Mouse (Mus musculus): ENCODE results near the gene Sap30bp. TPM values are rescaled to one million over a fixed set of nuclear protein-coding genes. Genes with fewer than 3 reads are reported as not detected.
A peak's percentile ranks its signal among the peaks of the same experiment; 100 is the strongest.

Sap30bp gene
- total RNA-seq, 2 experiments from 2014 or later = 51.3 to 67.4 TPM

GRCm38 (mm10) chr11:115999538-116000143 lies 66.6 kb downstream of the Sap30bp start:
- intact Hi-C loops (cut with DNase I) = loop anchor here (5.0 kb wide), 1 partner anchor 62 kb away; no protein-coding TSS in a partner anchor
- DNase-seq = peak; percentile 85

GRCm38 (mm10) chr11:116000607-116001006 lies 67.5 kb downstream of the Sap30bp start:
- intact Hi-C loops (cut with DNase I) = loop anchor here (5.0 kb wide), 1 partner anchor 63 kb away; no protein-coding TSS in a partner anchor
- no peak for DNase-seq

DNA sequence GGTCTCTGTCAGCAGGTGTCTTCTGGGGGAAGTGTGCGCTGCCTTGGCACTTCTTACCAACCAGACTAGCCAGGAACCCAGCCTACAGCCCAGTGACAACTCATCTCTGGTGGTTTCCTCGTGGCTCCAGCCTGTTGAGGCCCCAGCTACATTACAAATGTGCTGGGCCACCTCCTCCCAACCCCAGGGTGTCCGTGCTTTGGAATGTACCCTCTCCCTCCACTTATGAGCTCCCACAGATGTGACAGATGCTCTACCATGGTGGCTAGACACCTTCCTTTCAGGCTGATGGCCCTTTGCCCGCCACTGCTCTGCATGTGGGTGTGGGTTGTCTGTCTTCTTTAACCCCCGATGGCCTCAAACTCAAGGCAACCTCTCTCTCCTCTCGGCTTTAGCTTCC lies 68.6 kb downstream of the Sap30bp start:
- intact Hi-C loops (cut with DNase I) = loop anchor here (5.0 kb wide), 1 partner anchor 64 kb away; no protein-coding TSS in a partner anchor
- DNase-seq = no peak

DNA sequence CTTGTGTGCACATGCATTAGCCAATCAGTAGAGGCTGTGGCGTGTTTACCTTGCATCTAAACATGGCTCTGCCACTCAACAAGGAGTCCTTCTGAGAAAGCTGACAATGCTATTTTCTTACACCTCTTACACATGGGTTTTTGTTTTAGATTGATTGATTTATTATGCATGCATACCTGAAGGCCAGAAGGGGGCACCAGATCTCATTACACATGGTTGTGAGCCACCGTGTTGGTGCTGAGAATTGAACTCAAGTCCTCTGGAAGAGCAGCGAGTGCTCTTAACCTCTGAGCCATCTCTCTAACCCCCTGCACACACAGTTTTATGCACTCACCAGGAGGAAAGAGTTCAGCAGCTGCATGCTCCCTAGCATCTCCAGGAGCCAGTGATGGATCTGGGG lies 69.8 kb downstream of the Sap30bp start:
- DNase-seq = no peak
- intact Hi-C loops (cut with DNase I) = loop anchor here (5.0 kb wide), 1 partner anchor 66 kb away; no protein-coding TSS in a partner anchor

- intact Hi-C loops (cut with DNase I) = loop anchor here (5.0 kb wide), 1 partner anchor 67 kb away; no protein-coding TSS in a partner anchor
These were observed 71.2 kb downstream of the Sap30bp start for GRCm38 (mm10) chr11:116004186-116004823.

GRCm38 (mm10) chr11:116004840-116005700 lies 72.0 kb downstream of the Sap30bp start:
- intact Hi-C loops (cut with DNase I) = loop anchor here (5.0 kb wide), 1 partner anchor 68 kb away; no protein-coding TSS in a partner anchor
- peak; percentile 72 for DNase-seq

More at GRCm38 (mm10) chr11:116004186-116004823, 71.2 kb downstream of the Sap30bp start:
- DNase-seq = no peak

DNA sequence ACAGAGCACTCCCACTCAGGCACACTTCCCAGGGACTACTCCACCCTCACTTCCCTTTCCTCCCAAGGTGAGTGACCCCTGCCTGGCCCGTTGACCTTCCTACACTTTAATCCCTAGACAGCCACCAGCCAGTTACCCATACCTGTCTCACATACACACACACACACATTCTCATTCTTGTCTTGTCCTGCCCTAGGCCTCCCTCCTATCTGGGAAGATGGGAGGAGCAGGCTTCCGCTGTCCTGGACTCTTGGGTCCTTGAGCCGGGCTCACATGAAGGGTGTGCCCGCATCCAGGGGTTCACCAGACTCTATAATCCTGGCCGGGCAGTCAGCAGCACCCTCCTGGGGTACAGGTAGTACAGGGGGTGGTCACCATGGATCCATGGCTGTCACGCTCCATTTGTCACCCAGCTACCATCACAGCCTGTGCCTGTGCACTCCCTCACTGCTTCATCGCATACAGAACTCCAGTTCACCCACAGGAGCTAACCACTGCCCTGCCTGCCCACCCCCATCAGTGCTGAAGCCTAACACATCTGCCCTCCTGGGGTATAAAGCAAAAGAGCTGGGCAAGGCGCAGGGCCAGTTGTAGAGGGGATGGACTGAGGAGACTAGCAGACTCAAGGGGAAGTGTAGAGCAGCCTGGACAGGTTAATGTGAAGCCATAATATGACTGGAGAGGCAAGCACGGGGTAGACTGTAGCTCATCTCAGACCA lies 72.8 kb downstream of the Sap30bp start:
- intact Hi-C loops (cut with DNase I) = no loop called here
- no peak for DNase-seq

GRCm38 (mm10) chr11:116007095-116007850 lies 74.2 kb downstream of the Sap30bp start:
- no peak for DNase-seq
- intact Hi-C loops (cut with DNase I) = no loop called here

- intact Hi-C loops (cut with DNase I) = no loop called here
- no peak for DNase-seq
These were observed 75.3 kb downstream of the Sap30bp start for GRCm38 (mm10) chr11:116008411-116008810.

DNA sequence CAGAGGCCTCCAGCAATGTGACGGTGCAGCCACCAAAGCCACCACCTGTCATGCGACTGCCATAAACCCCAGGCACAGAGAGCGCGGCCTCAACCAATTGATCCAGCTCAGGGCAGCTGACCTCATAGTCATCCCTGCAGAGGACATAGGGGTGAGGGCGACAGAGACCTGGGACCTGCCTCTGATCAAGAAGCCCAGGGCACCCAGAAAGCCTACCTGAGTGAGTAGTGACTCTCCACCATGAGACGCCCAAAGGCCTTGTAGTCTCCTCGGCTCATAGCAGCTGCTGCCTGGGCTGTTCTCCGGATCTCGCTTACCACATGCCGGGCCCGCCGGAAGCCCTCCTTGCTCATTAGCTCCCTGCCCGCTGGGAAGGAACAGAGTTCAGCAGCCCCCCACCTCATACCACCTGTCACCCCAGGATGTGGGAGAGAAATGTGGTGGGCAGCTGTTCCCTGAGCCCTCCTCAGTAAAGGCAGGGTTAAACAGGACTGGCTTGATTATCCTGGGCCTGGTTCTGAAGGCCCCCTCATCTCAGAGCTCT lies 75.8 kb downstream of the Sap30bp start:
- intact Hi-C loops (cut with DNase I) = no loop called here
- DNase-seq = peak; percentile 62

DNA sequence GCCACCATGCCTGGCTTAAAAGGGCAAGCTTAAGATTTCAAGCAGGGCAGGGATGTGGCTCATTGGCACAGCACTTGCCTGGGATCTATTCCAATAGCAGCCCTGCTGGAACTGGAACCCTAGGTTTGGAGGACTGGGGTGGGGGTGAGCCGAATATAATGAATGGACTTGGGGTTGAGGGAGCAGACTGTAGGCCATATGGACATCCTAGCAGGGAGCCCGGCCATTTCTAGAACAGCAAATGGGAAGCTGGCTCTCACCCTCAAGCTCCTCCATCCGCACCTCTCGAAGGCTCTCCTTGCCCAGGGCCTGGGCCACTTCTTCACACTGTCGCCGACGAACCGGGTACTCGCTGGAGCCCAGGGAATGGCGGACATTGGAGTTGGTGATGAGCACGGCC lies 76.6 kb downstream of the Sap30bp start:
- peak; percentile 86 for DNase-seq
- intact Hi-C loops (cut with DNase I) = no loop called here

- DNase-seq = no peak
- intact Hi-C loops (cut with DNase I) = no loop called here
These were observed 77.1 kb downstream of the Sap30bp start for GRCm38 (mm10) chr11:116010146-116010545.

DNA sequence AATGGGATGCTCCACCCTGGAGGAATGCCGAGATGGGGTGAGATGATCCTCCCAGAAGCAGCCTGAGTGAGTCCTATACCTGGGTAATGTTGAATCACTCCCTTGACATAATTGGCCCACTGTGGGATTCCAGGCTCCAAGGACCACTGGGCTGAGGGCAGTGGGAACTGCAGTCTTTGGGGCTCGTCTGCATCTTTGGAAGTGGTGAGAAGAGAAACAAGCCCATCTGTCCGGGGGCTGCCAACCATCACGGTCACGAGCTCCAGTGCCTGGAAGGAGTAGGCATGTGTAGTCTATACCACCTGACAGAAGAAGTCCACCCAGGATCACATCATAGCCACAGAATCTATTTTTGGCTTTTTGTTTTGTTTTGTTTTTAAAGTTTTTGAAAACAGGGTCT lies 77.9 kb downstream of the Sap30bp start:
- DNase-seq = no peak
- intact Hi-C loops (cut with DNase I) = no loop called here

- intact Hi-C loops (cut with DNase I) = no loop called here
- no peak for DNase-seq
These were observed 78.6 kb downstream of the Sap30bp start for GRCm38 (mm10) chr11:116011529-116012261.

- intact Hi-C loops (cut with DNase I) = no loop called here
- peak; percentile 87 for DNase-seq
These were observed 79.3 kb downstream of the Sap30bp start, which contains the start of gene Galk1 for GRCm38 (mm10) chr11:116012262-116012947. TSS of gene Galk1 (minus strand) at chr11:116012719.

DNA sequence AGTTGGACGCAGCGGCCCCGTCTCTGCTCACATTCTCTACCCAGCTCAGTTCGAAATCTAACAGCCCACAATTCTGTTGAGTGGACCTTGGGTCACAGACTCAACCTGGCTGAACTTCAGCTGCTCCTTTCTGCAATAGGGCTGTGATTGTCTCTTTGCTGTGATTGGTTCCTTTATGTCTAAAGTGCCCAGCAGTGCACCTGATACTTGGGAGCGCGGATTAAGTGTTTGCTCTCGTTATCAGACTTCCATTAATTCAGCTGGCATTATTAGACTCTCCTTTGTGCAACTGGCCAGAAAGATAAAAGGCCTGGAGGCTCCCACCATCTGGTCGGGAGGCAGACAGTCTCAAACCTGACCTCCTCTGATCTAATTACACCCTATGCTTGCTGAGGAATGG lies 81.7 kb downstream of the Sap30bp start:
- intact Hi-C loops (cut with DNase I) = no loop called here
- DNase-seq = no peak

Measured in left cerebral cortex, postnatal 4 days (tissue).